Mouse (Mus musculus) olfactory bulb, adult 2 months (tissue): ENCODE data around the gene Rpl38. TPM values are rescaled to one million over a fixed set of nuclear protein-coding genes. Genes with fewer than 3 reads are reported as not detected.

ENCODE experiments used
- H3K27ac ChIP-seq: fragments of 200-500 bp; 2 replicates; pipeline ENCODE4 v1.5.1; 2012; ENCODE audit warnings: low read depth, low read length; ENCODE audit not compliant: insufficient read depth
- H3K4me1 ChIP-seq: fragments of 200-500 bp; 2 replicates; pipeline ENCODE4 v1.6.1; 2012; ENCODE audit warnings: low read length; ENCODE audit not compliant: control insufficient read depth, insufficient read depth
- H3K4me3 ChIP-seq: fragments of 200-500 bp; 2 replicates; pipeline ENCODE4 v1.5.1; 2012; ENCODE audit warnings: mild to moderate bottlenecking, low read depth, low read length, moderate library complexity; ENCODE audit not compliant: insufficient read depth
- CTCF ChIP-seq: fragments of 200-500 bp; IDR thresholded peaks from 2 replicates; pipeline ENCODE4 v1.5.1; 2012; ENCODE audit warnings: low read depth, mild to moderate bottlenecking, low read length, moderate library complexity; ENCODE audit not compliant: insufficient read depth
- POLR2A ChIP-seq: fragments of 200-500 bp; IDR thresholded peaks from 2 replicates; pipeline ENCODE4 v1.6.1; 2012; ENCODE audit warnings: mild to moderate bottlenecking, low read depth, low read length, moderate library complexity; ENCODE audit not compliant: insufficient read depth
- WGBS: fragments of 180-500 bp; shearing (Covaris S2); methylation state at CpG from one replicate; pipeline ENCODE4 v1.1.7; 2018; 5-methylcytosine and 5-hydroxymethylcytosine counted together
- polyA plus RNA-seq: library from polyadenylated mRNA; stranded (reverse); fragments of >200 nt; gene quantifications from 2 replicates; pipeline ENCODE4 v1.2.4, GENCODE M21; 2012; ENCODE audit warnings: low replicate concordance; ENCODE audit not compliant: missing spikeins, insufficient read depth, insufficient read length

The Rpl38 gene
- polyA plus RNA-seq, 1 experiment: not detected

GRCm38 (mm10) chr11:114636727-114637505, 31.4 kb upstream of the Rpl38 start:
- H3K4me3 ChIP-seq: 0 out of 2 replicates have a peak overlapping the region, but pooled peaks have one; percentile 15
- WGBS: 50% methylated on average over 35 of the region's 35 CpGs
- TF ChIP-seq CTCF: no peak
- TF ChIP-seq POLR2A: no peak
- H3K27ac ChIP-seq: no peak overlapping the region; the same call in 1 of the 2 replicates
- peaks cover 34% of the 10 kb centered on the region for H3K4me1 ChIP-seq

- no peak overlapping the region for H3K4me3 ChIP-seq
- peak overlapping the region; percentile 13; the same call in 1 of the 2 replicates for H3K27ac ChIP-seq
- TF ChIP-seq CTCF: no peak
- TF ChIP-seq POLR2A: no peak
- WGBS: 56% methylated on average over 10 of the region's 10 CpGs
- peaks cover 34% of the 10 kb centered on the region for H3K4me1 ChIP-seq
Observed at GRCm38 (mm10) chr11:114638647-114639290, 29.6 kb upstream of the Rpl38 start.

- H3K4me1 ChIP-seq: peaks cover 34% of the 10 kb centered on the region
Observed at GRCm38 (mm10) chr11:114639681-114640103, 28.6 kb upstream of the Rpl38 start.

GRCm38 (mm10) chr11:114640658-114641057, 27.7 kb upstream of the Rpl38 start:
- Histone ChIP-seq H3K4me3 (no peak overlapping the region), H3K27ac (no peak overlapping the region), H3K4me1 (peaks cover 32% of the 10 kb centered on the region)
- TF ChIP-seq CTCF (no peak), POLR2A (no peak)
- WGBS: 65% methylated on average over 6 of the region's 6 CpGs

More at GRCm38 (mm10) chr11:114639681-114640103, 28.6 kb upstream of the Rpl38 start:
- WGBS: 50% methylated on average over 19 of the region's 19 CpGs
- Histone ChIP-seq H3K27ac (no peak overlapping the region), H3K4me3 (no peak overlapping the region)
- TF ChIP-seq CTCF (no peak), POLR2A (no peak)

- H3K4me3 ChIP-seq: no peak overlapping the region
- TF ChIP-seq CTCF: no peak
- peaks cover 28% of the 10 kb centered on the region for H3K4me1 ChIP-seq
- WGBS: 88% methylated on average over 8 of the region's 8 CpGs
- H3K27ac ChIP-seq: no peak overlapping the region
Observed at GRCm38 (mm10) chr11:114641136-114641535, 27.2 kb upstream of the Rpl38 start.

- H3K4me3 ChIP-seq: no peak overlapping the region
- TF ChIP-seq POLR2A (no peak), CTCF (no peak)
- 57% methylated on average over 12 of the region's 12 CpGs for WGBS
- peaks cover 20% of the 10 kb centered on the region for H3K4me1 ChIP-seq
- H3K27ac ChIP-seq: no peak overlapping the region
Observed at GRCm38 (mm10) chr11:114642184-114642583, 26.1 kb upstream of the Rpl38 start.

- Histone ChIP-seq H3K4me3 (no peak overlapping the region), H3K4me1 (peaks cover 14% of the 10 kb centered on the region), H3K27ac (no peak overlapping the region)
- WGBS: 79% methylated on average over 11 of the region's 11 CpGs
- TF ChIP-seq POLR2A: no peak
- TF ChIP-seq CTCF: no peak
Observed at GRCm38 (mm10) chr11:114642926-114643325, 25.4 kb upstream of the Rpl38 start.

GRCm38 (mm10) chr11:114644122-114644521, 24.2 kb upstream of the Rpl38 start:
- H3K4me1 ChIP-seq: peaks cover 13% of the 10 kb centered on the region; the same call in 1 of the 2 replicates
- TF ChIP-seq POLR2A: no peak
- TF ChIP-seq CTCF: no peak
- H3K4me3 ChIP-seq: no peak overlapping the region
- 82% methylated on average over 2 of the region's 2 CpGs for WGBS
- no peak overlapping the region for H3K27ac ChIP-seq

GRCm38 (mm10) chr11:114649510-114649909, 18.8 kb upstream of the Rpl38 start:
- Histone ChIP-seq H3K4me1 (peaks cover 11% of the 10 kb centered on the region), H3K4me3 (no peak overlapping the region), H3K27ac (no peak overlapping the region)
- 73% methylated on average over 4 of the region's 4 CpGs for WGBS
- no peak for TF ChIP-seq POLR2A
- no peak for TF ChIP-seq CTCF
